Mouse (Mus musculus): ENCODE measurements around the gene Ppm1h. TPM values are rescaled to one million over a fixed set of nuclear protein-coding genes. Genes with fewer than 3 reads are reported as not detected.
A peak's percentile ranks its signal among the peaks of the same experiment; 100 is the strongest.

Gene Ppm1h
- polyA plus RNA-seq, 1 experiment from 2014 or later: 34.3 TPM

DNA sequence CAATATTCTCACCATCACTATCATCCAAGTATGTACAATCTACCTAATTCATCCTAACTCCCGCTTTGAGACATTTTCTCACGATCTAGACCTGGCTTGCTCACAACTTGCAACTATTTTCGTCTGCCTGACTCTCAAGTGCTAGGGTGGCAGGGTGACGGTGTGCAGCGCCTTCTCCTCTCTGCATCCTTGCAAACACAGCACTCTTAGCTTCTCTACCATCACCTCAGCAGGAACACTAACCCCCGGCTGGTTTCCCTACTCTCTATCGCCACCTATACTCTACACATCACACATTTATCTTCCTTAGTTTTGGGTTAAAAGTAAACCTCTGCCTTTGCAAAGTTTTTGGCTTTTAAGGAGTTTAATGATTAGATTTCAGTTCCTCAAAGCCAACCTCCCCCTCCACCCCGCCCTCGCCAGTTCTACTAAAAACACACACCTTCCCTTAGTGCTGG is 309.1 kb downstream of the Ppm1h start:
- Histone ChIP-seq H3K9ac (peak overlapping the region; percentile 34; the same call in 1 of the 2 replicates), H3K9me3 (ENCODE audit: control insufficient read depth, low read length) (no peaks in the 10 kb centered on the region), H3K4me1 (replicated peaks; ENCODE audit: control insufficient read depth, insufficient read depth, low read length) (peaks cover 28% of the 10 kb centered on the region), H3K4me3 (replicated peaks; ENCODE audit: low read length) (no peak overlapping the region), H3K4me2 (replicated peaks) (peak overlapping the region; percentile 29; the same call in 1 of the 2 replicates), H3K27ac (no peak overlapping the region), H3K36me3 (replicated peaks; ENCODE audit: control insufficient read depth, insufficient read depth) (peaks cover 8% of the 10 kb centered on the region; the same call in 1 of the 2 replicates), H3K27me3 (ENCODE audit: control insufficient read depth, insufficient read depth, low read length) (no peaks in the 10 kb centered on the region)
- ATAC-seq (ENCODE audit: low FRiP score) (no peak), DNase-seq (ENCODE audit: low spot score) (peak; percentile 62)
- WGBS: 29% methylated on average over 9 of the region's 9 CpGs

DNA sequence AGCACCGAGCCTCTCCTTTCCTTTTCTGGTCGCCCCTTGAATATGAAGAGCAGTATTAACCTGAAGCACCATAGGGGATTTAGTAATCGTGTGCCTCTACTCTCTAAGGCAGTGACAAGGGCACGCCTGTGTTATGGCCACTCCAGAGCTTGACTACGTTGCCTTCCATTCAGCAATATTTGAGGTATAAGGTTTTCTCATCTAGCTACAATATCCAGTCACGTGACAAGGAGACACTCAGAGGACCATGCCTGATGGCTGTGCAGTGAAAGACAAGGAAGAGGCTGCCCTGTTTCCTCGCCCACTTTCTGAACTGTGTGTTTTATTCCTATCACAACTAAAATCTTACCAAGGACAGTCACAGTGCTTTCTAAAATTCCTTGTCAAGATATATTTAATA is 309.8 kb downstream of the Ppm1h start:
- H3K4me2 ChIP-seq (replicated peaks): no peak overlapping the region
- WGBS: 86% methylated on average over 7 of the region's 7 CpGs
- H3K36me3 ChIP-seq (replicated peaks; ENCODE audit: control insufficient read depth, insufficient read depth): peaks cover 8% of the 10 kb centered on the region
- no peak overlapping the region for H3K9ac ChIP-seq
- peaks cover 21% of the 10 kb centered on the region for H3K4me1 ChIP-seq (replicated peaks; ENCODE audit: control insufficient read depth, insufficient read depth, low read length)
- H3K9me3 ChIP-seq (ENCODE audit: control insufficient read depth, low read length): no peaks in the 10 kb centered on the region
- H3K4me3 ChIP-seq (replicated peaks; ENCODE audit: low read length): no peak overlapping the region
- ATAC-seq (ENCODE audit: low FRiP score) (no peak), DNase-seq (ENCODE audit: low spot score) (no peak)
- no peak overlapping the region for H3K27ac ChIP-seq
- H3K27me3 ChIP-seq (ENCODE audit: control insufficient read depth, insufficient read depth, low read length): no peaks in the 10 kb centered on the region

DNA sequence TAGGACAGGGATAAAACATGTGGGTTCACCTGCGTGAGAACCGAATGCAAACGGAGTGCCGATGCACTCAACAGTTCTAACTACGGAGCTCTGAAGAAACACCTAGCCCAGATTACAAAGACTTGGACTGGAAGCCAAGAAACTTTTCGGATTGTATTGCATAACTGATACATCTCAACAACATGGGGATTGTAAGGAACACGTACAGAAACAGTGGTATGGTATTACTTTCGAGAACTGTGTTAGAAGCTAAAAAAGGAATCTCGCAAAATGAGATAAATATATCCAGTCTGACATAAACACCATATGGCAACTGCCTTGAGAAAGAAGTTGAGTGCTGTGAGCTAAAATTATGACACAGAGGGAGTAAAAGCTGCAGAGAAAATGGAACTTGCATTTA is 311.4 kb downstream of the Ppm1h start:
- Histone ChIP-seq H3K4me3 (replicated peaks; ENCODE audit: low read length) (no peak overlapping the region), H3K4me1 (replicated peaks; ENCODE audit: control insufficient read depth, insufficient read depth, low read length) (peaks cover 11% of the 10 kb centered on the region), H3K36me3 (replicated peaks; ENCODE audit: control insufficient read depth, insufficient read depth) (peaks cover 14% of the 10 kb centered on the region), H3K27me3 (ENCODE audit: control insufficient read depth, insufficient read depth, low read length) (no peaks in the 10 kb centered on the region), H3K4me2 (replicated peaks) (no peak overlapping the region), H3K9me3 (ENCODE audit: control insufficient read depth, low read length) (no peaks in the 10 kb centered on the region), H3K9ac (no peak overlapping the region), H3K27ac (no peak overlapping the region)
- 97% methylated on average over 9 of the region's 9 CpGs for WGBS
- ATAC-seq (ENCODE audit: low FRiP score) (no peak), DNase-seq (ENCODE audit: low spot score) (no peak)

DNA sequence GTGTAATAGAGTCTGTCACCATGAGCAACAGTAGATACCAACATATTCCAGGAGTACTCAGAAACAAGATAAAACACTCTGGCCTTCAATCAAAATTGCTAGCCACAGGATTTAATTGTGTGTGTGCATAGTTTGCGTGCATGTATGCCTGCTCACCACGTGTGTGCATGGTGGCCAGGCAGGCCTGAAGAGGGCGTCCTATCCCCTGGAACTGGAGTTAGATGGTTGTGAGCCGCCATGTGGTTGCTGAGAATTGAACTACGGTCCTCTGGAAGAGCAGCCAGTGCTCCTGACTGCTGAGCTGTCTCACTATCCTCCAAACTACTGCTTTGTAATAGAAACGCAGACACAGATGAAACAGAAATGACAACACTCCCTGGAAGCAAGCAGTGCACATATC is 312.0 kb downstream of the Ppm1h start:
- Histone ChIP-seq H3K27me3 (ENCODE audit: control insufficient read depth, insufficient read depth, low read length) (no peaks in the 10 kb centered on the region), H3K9ac (no peak overlapping the region), H3K4me1 (replicated peaks; ENCODE audit: control insufficient read depth, insufficient read depth, low read length) (peaks cover 11% of the 10 kb centered on the region), H3K4me3 (replicated peaks; ENCODE audit: low read length) (no peak overlapping the region), H3K4me2 (replicated peaks) (no peak overlapping the region), H3K9me3 (ENCODE audit: control insufficient read depth, low read length) (no peaks in the 10 kb centered on the region), H3K27ac (no peak overlapping the region), H3K36me3 (replicated peaks; ENCODE audit: control insufficient read depth, insufficient read depth) (peaks cover 21% of the 10 kb centered on the region)
- ATAC-seq (ENCODE audit: low FRiP score) (no peak), DNase-seq (ENCODE audit: low spot score) (no peak)
- 93% methylated on average over 6 of the region's 6 CpGs for WGBS

DNA sequence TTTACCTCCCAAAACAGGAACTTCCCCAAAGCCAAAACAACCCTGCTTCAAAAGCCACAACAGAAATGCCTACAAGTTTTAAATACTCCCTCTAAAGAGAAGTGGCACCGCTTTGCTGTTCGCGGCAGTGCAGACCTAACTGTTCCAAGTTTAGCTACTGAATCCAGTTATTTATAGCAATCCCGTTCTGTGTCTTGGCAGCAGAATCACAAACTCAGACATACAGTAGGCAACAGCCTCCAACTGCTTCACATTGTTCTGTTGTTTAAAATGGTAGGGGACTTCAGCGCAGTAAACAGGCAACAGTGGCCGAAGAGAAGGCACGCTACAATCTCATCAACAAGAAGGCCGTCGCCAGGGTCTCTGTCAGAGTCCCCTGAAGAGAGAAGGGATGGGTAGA is 312.5 kb downstream of the Ppm1h start:
- H3K36me3 ChIP-seq (replicated peaks; ENCODE audit: control insufficient read depth, insufficient read depth): peaks cover 25% of the 10 kb centered on the region
- no peaks in the 10 kb centered on the region for H3K9me3 ChIP-seq (ENCODE audit: control insufficient read depth, low read length)
- H3K4me2 ChIP-seq (replicated peaks): no peak overlapping the region
- H3K4me1 ChIP-seq (replicated peaks; ENCODE audit: control insufficient read depth, insufficient read depth, low read length): peaks cover 11% of the 10 kb centered on the region
- H3K9ac ChIP-seq: no peak overlapping the region
- H3K27ac ChIP-seq: no peak overlapping the region
- 92% methylated on average over 9 of the region's 9 CpGs for WGBS
- DNase-seq (ENCODE audit: low spot score): no peak
- no peaks in the 10 kb centered on the region for H3K27me3 ChIP-seq (ENCODE audit: control insufficient read depth, insufficient read depth, low read length)
- H3K4me3 ChIP-seq (replicated peaks; ENCODE audit: low read length): no peak overlapping the region
- ATAC-seq (ENCODE audit: low FRiP score): no peak

DNA sequence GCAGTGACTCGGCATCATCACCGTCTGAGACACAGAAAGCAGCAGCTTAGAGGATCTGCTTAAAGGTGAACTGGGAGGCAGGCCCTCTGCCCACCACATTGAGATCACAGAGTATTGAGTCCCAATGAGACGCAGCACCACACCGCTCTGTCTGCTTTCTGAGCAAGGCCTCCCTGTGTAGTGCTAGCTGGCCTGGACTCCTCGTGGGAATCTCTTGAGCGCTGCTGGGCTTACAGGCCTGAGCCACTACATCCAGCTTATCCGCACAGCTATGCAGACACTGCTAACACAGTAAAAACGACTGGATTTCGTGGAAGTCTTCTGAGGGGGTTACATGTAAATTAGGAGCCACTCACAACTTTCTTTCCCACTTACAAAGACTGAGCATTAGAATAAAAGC is 313.1 kb downstream of the Ppm1h start:
- no peaks in the 10 kb centered on the region for H3K27me3 ChIP-seq (ENCODE audit: control insufficient read depth, insufficient read depth, low read length)
- DNase-seq (ENCODE audit: low spot score) (no peak), ATAC-seq (ENCODE audit: low FRiP score) (no peak)
- no peaks in the 10 kb centered on the region for H3K9me3 ChIP-seq (ENCODE audit: control insufficient read depth, low read length)
- 0 out of 2 replicates have a peak overlapping the region, but pooled peaks have one; percentile 54 for H3K27ac ChIP-seq
- H3K36me3 ChIP-seq (replicated peaks; ENCODE audit: control insufficient read depth, insufficient read depth): peaks cover 30% of the 10 kb centered on the region
- H3K4me1 ChIP-seq (replicated peaks; ENCODE audit: control insufficient read depth, insufficient read depth, low read length): peaks cover 10% of the 10 kb centered on the region
- H3K4me2 ChIP-seq (replicated peaks): no peak overlapping the region
- no peak overlapping the region for H3K9ac ChIP-seq
- no peak overlapping the region for H3K4me3 ChIP-seq (replicated peaks; ENCODE audit: low read length)
- 91% methylated on average over 9 of the region's 9 CpGs for WGBS

DNA sequence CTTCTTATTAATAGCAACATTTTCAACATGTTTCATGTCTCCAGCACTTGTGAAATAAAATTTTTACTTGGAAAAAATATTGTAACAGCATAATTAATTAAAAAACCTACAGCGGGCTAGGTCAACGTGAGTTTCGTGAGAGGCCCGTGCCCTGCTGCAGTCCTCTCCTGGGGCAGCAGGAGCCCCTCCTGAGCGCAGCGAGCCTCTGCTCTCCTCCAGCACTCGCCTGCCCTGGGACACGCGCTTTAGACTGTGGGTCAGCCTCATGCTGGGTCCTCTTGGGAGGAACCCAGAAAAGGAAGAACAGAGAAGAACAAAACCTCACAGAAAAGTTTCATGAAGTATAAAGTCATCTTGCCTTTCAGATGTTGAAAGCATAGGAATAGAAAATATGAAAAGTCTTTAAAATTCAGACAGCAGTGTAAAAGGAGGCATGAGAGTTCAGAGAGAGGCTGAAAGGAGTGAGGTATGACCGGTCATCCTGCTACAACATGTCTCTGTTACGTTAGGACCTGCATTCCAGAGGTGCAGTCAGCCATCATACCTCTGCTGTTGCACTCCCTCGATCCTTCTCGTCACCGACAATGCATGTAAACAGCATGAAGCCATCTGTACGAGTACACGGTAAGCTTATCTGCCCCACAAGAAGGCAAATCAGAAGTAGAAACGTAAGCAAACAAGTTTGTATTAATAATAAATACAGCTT is 316.0 kb downstream of the Ppm1h start:
- ATAC-seq (ENCODE audit: low FRiP score) (no peak), DNase-seq (ENCODE audit: low spot score) (no peak)
- H3K4me3 ChIP-seq (replicated peaks; ENCODE audit: low read length): no peak overlapping the region
- no peak overlapping the region for H3K9ac ChIP-seq
- WGBS: 52% methylated on average over 17 of the region's 17 CpGs
- H3K9me3 ChIP-seq (ENCODE audit: control insufficient read depth, low read length): no peaks in the 10 kb centered on the region
- H3K36me3 ChIP-seq (replicated peaks; ENCODE audit: control insufficient read depth, insufficient read depth): peaks cover 57% of the 10 kb centered on the region
- H3K27ac ChIP-seq: no peak overlapping the region
- no peaks in the 10 kb centered on the region for H3K27me3 ChIP-seq (ENCODE audit: control insufficient read depth, insufficient read depth, low read length)
- no peaks in the 10 kb centered on the region for H3K4me1 ChIP-seq (replicated peaks; ENCODE audit: control insufficient read depth, insufficient read depth, low read length)
- H3K4me2 ChIP-seq (replicated peaks): no peak overlapping the region

MicroRNAs encoded within 50 kb of the gene (microRNA counts, 519-probe panel; counts per million panel counts)
- microRNA mmu-let-7i: 6,882 counts per million, percentile 92 among the panel's probes with 10 or more counts

Small RNAs within 50 kb of the gene (microRNA-seq; reads per million reads assigned to microRNA genes)
- gene Mir6412: not detected
- not detected for gene Mir8104
- 41,065 reads per million, percentile 99 among the genes with 10 or more reads in this experiment for gene Mirlet7i

Other genes starting within 250 kb of the Ppm1h start
- 3.7 and 4.3 TPM in 2 replicates for gene Avpr1a, start 230.3 kb upstream of the Ppm1h start, polyA plus RNA-seq (2014; fragmentation: Nextera tagmentation; extraction: Ambion mirVana)